15 mouse cellular contexts compared by ENCODE assay signal in genomic region chr8:92825991-92826390, GRCm38 (mm10). TPM values are rescaled to one million over a fixed set of nuclear protein-coding genes. Genes with fewer than 3 reads are reported as not detected.
DNase-seq lines count a peak whose midpoint lies in the region; ATAC-seq lines count a peak whose summit lies in the region.
"Had no signal": no experiment of that assay in that cellular context is flagged by ENCODE, and none has a peak within 500 bp of the region (broad histone marks: within the 10 kb centered on the region; RNA-seq: fewer than 3 reads in every experiment).

No protein-coding gene starts in this region.

- H3K27me3 ChIP-seq in lung, embryonic 15.5 days: peaks cover 8% of the 10 kb centered on the region; the same call in 1 of the 2 replicates
- H3K27me3 ChIP-seq in limb, embryonic 10.5 days (ENCODE audit: low read depth, poor library complexity, severe bottlenecking): no peaks in the 10 kb centered on the region

- DNase-seq in cerebellum, adult 11 months: peak; percentile 4
- no peak for DNase-seq in cerebellum, adult 11-12 months
- DNase-seq in lung, adult 18-20 months: no peak
- peak; percentile 60 for DNase-seq in gastrocnemius, postnatal 10 days
- DNase-seq in limb, embryonic 10.5 days (ENCODE audit: low spot score): no peak
- DNase-seq in thymus, adult 18-20 months: no peak
- no peak for DNase-seq in embryo, embryonic 10 days (ENCODE audit: low spot score)
- DNase-seq: embryo, embryonic 11 days; kidney, adult 2 months had no signal

- no peak overlapping the region for H3K9ac ChIP-seq in lung, embryonic 15.5 days
- H3K9ac ChIP-seq: forebrain, embryonic 13.5 days; liver, embryonic 12.5 days; midbrain, embryonic 13.5 days; neural tube, embryonic 12.5 days had no signal

- WGBS in lung, embryonic 15.5 days: 39% methylated on average over 4 of the region's 4 CpGs
- WGBS in limb, embryonic 10.5 days: 73% methylated on average over 4 of the region's 4 CpGs

- peaks cover 20% of the 10 kb centered on the region for H3K4me1 ChIP-seq in lung, embryonic 15.5 days
- H3K4me1 ChIP-seq in limb, embryonic 10.5 days: peaks cover 48% of the 10 kb centered on the region
- H3K4me1 ChIP-seq: liver, embryonic 12.5 days had no signal

- H3K27ac ChIP-seq in lung, embryonic 15.5 days: peak overlapping the region; percentile 95; the same call in 1 of the 2 replicates
- H3K27ac ChIP-seq in limb, embryonic 10.5 days: 0 out of 2 replicates have a peak overlapping the region, but pooled peaks have one; percentile 99
- H3K27ac ChIP-seq: forebrain, embryonic 13.5 days; liver, embryonic 12.5 days; midbrain, embryonic 13.5 days; neural tube, embryonic 12.5 days had no signal

- H3K36me3 ChIP-seq in lung, embryonic 15.5 days: 0 out of 2 replicates have a peak, but pooled peaks cover 3% of the 10 kb centered on the region
- peaks cover 15% of the 10 kb centered on the region for H3K36me3 ChIP-seq in limb, embryonic 10.5 days
- H3K36me3 ChIP-seq: liver, embryonic 12.5 days; midbrain, embryonic 13.5 days; neural tube, embryonic 12.5 days had no signal

- H3K9me3 ChIP-seq in lung, embryonic 15.5 days: no peaks in the 10 kb centered on the region
- H3K9me3 ChIP-seq in limb, embryonic 10.5 days (replicated peaks): no peaks in the 10 kb centered on the region
- H3K9me3 ChIP-seq: forebrain, embryonic 13.5 days; liver, embryonic 12.5 days; midbrain, embryonic 13.5 days; neural tube, embryonic 12.5 days had no signal

- peak overlapping the region; percentile 16; the same call in 1 of the 2 replicates for H3K4me2 ChIP-seq in lung, embryonic 15.5 days
- H3K4me2 ChIP-seq: forebrain, embryonic 13.5 days; liver, embryonic 12.5 days; midbrain, embryonic 13.5 days; neural tube, embryonic 12.5 days had no signal

- peak; percentile 16; the same call in 1 of the 2 replicates for ATAC-seq in lung, embryonic 15.5 days (ENCODE audit: borderline replicate concordance, extremely low read depth, low FRiP score, low TSS enrichment)
- ATAC-seq: activated CD4-positive, CD25-positive, alpha-beta regulatory T cell, adult 4 months; forebrain, embryonic 13.5 days; liver, embryonic 12.5 days; midbrain, embryonic 13.5 days had no signal

- no peak overlapping the region for H3K4me3 ChIP-seq in lung, embryonic 15.5 days
- H3K4me3 ChIP-seq in limb, embryonic 10.5 days: no peak overlapping the region
- H3K4me3 ChIP-seq: forebrain, embryonic 13.5 days; liver, embryonic 12.5 days; midbrain, embryonic 13.5 days; neural tube, embryonic 12.5 days had no signal

RNA-seq across cellular contexts. Expression of gene Mmp2, which starts 1.1 kb away (rescaled TPM):
- 241 and 244 TPM in 2 replicates for polyA plus RNA-seq in lung, embryonic 15.5 days (2015; fragmentation: Nextera tagmentation; extraction: Ambion mirVana)
- 100 to 1,000 TPM; 202 to 254 TPM for total RNA-seq in gastrocnemius, postnatal 10 days (2021)
- polyA plus RNA-seq in limb, embryonic 10.5 days (2016; fragmentation: Nextera tagmentation; extraction: Ambion mirVana): 220 and 238 TPM in 2 replicates

RNA-seq across cellular contexts. Expression of gene Lpcat2, which starts 29.1 kb away (rescaled TPM):
- 7.8 TPM in 2 replicates for polyA plus RNA-seq in lung, embryonic 15.5 days (2015; fragmentation: Nextera tagmentation; extraction: Ambion mirVana)
- total RNA-seq in gastrocnemius, postnatal 10 days (2021): 1 to 10 TPM; 1.4 to 2.0 TPM
- 6.0 and 7.8 TPM in 2 replicates for polyA plus RNA-seq in limb, embryonic 10.5 days (2016; fragmentation: Nextera tagmentation; extraction: Ambion mirVana)

Comparison
In these comparisons a context has a peak if more than half of its experiments do, and no peak if none do; other contexts are left out.
1. DNase-seq: peak in cerebellum, adult 11 months (single experiment) and gastrocnemius, postnatal 10 days (single experiment); none in cerebellum, adult 11-12 months (single experiment), lung, adult 18-20 months (0 of 2), limb, embryonic 10.5 days (single experiment), thymus, adult 18-20 months (0 of 2) and embryo, embryonic 10 days (single experiment).